Mouse (Mus musculus) testis, adult 2 months (tissue): ENCODE results near the gene Morn2. TPM values are rescaled to one million over a fixed set of nuclear protein-coding genes. Genes with fewer than 3 reads are reported as not detected.
"Not testable (repeated sequence)": the region's sequence is repeated elsewhere in the genome, so short reads cannot be mapped to it uniquely, and the experiment has no call there.

Source experiments
- H3K27ac ChIP-seq: fragments of 200-500 bp; 2 replicates; pipeline ENCODE4 v1.5.1; 2012; ENCODE audit warnings: low read depth, low read length; ENCODE audit not compliant: control insufficient read depth, insufficient read depth
- H3K27me3 ChIP-seq: fragments of 200-500 bp; 2 replicates; pipeline ENCODE4 v1.6.1; 2012; ENCODE audit warnings: mild to moderate bottlenecking, low read length, moderate library complexity; ENCODE audit not compliant: control insufficient read depth, insufficient read depth
- H3K36me3 ChIP-seq: fragments of 200-500 bp; 2 replicates; pipeline ENCODE4 v1.6.1; 2012; ENCODE audit warnings: mild to moderate bottlenecking, low read length; ENCODE audit not compliant: control insufficient read depth, insufficient read depth
- H3K4me1 ChIP-seq: fragments of 200-500 bp; 2 replicates; pipeline ENCODE4 v1.6.1; 2012; ENCODE audit warnings: low read length; ENCODE audit not compliant: control insufficient read depth, insufficient read depth
- H3K4me3 ChIP-seq: fragments of 200-500 bp; 2 replicates; pipeline ENCODE4 v1.5.1; 2012; ENCODE audit warnings: low read depth, mild to moderate bottlenecking, low read length, moderate library complexity, mixed read lengths; ENCODE audit not compliant: control insufficient read depth
- CTCF ChIP-seq: fragments of 200-500 bp; IDR thresholded peaks from 2 replicates; pipeline ENCODE4 v1.5.1; 2012; ENCODE audit warnings: low read depth, mild to moderate bottlenecking, inconsistent platforms, low read length, moderate library complexity; ENCODE audit not compliant: control insufficient read depth, insufficient read depth, insufficient replicate concordance
- POLR2A ChIP-seq: fragments of 200-500 bp; IDR thresholded peaks from 2 replicates; pipeline ENCODE4 v1.6.1; 2012; ENCODE audit warnings: low read depth, mild to moderate bottlenecking, inconsistent platforms, low read length, moderate library complexity; ENCODE audit not compliant: control insufficient read depth
- polyA plus RNA-seq: library from polyadenylated mRNA; depleted of rRNA; stranded (reverse); fragments of >200 nt; gene quantifications from 2 replicates; pipeline ENCODE4 v1.2.3, GENCODE M21; 2012

The Morn2 gene
- polyA plus RNA-seq, 1 experiment, result 365 TPM

DNA sequence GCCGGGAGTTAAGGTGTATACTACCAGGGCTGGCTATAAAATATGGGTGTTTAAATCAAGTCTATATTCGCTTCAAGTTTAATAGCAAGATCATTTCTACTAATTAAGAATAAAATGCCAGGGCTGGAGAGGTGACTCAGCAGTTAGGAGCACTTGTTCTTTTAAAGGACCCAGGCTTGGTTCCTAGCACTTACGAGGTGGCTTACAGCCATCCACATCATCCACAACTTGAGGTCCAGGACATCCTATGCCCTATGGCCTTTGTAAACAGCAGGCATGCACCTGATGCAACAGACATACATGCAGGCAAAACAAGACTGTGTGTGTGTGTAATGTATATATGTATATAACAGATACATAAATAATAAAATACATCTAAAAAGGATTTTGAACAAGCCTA, 21.9 kb upstream of the Morn2 start:
- TF ChIP-seq POLR2A, result no peak
- TF ChIP-seq CTCF, result no peak
- Histone ChIP-seq H3K27ac (no peak overlapping the region), H3K36me3 (peaks cover 3% of the 10 kb centered on the region; the same call in 1 of the 2 replicates), H3K4me1 (no peaks in the 10 kb centered on the region), H3K4me3 (no peak overlapping the region), H3K27me3 (no peaks in the 10 kb centered on the region)

DNA sequence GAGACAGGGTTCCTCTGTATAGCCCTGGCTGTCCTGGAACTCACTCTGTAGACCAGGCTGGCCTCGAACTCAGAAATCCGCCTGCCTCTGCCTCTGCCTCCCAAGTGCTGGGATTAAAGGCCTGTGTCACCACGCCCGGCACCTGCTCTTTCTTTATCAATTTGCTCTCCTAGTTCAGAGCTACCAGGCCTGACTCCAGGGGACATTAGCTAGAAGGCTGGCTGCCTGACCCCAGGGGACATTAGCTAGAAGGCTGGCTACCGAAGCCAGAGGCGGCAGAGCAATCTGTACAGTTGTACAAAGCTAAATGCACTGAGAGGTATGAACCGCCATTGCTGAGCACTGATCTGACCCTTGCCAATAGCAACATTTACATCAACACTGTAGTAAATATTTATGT, 19.4 kb upstream of the Morn2 start:
- not testable (repeated sequence) for H3K4me3 ChIP-seq, H3K27ac ChIP-seq, H3K36me3 ChIP-seq, H3K27me3 ChIP-seq, H3K4me1 ChIP-seq

DNA sequence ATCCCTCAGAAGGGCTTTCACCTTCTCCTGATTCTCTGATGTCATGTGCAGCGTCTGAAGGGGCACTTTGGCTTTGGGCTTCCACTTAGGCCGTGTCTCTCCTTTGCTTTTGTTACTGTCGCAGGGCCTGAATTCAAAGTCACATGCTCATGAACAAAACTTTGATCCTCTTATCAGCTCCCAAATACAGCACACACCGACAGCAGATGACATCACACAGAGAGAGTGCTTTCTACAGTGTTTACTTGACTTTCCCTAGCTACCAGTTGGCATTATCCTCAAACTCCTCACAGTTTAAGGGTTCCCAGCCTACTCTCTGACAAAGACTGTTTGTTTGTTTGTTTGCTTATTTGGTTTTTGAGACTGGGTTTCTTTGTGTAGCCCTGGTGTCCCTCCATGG, 11.7 kb upstream of the Morn2 start:
- no peak overlapping the region for H3K4me3 ChIP-seq
- H3K4me1 ChIP-seq, result no peaks in the 10 kb centered on the region
- TF ChIP-seq POLR2A (no peak), CTCF (no peak)
- no peaks in the 10 kb centered on the region for H3K27me3 ChIP-seq
- H3K27ac ChIP-seq, result no peak overlapping the region
- peaks cover 2% of the 10 kb centered on the region for H3K36me3 ChIP-seq

DNA sequence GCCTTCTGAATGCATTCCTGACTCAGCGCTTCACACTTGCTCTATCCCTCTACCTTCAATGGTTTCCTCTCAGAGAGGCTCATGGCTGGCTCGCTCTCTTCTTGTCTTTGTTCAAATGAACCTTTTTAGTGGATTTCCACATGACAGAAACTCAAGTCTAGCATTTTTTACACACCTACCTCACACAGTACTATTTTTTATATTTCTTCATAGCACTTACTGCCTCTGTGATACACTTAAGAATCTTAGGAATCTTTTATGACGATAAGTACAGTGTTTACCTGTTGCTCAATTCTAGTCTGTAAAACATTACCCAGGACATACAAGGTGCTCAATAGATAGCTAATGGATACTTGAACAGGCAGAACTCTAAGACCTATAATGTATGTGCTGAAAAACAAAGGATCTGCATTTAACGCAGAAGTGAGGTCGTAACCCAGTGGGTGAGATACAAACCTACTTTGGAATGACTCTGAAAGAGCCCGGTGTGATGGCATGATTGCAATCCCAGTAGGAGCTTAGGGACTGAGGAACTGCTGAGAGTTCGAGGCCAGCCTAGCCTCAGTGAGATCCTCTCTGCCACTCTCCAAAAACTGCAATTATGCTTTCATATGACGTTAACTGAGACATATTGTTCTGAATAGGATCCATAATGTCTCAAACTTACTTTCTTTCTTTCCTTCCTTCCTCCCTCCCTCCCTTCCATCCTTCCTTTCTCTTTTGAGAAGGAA, 10.5 kb upstream of the Morn2 start:
- Histone ChIP-seq H3K36me3 (peaks cover 2% of the 10 kb centered on the region), H3K27ac (no peak overlapping the region), H3K4me3 (no peak overlapping the region), H3K27me3 (no peaks in the 10 kb centered on the region), H3K4me1 (no peaks in the 10 kb centered on the region)
- TF ChIP-seq POLR2A (no peak), CTCF (no peak)

DNA sequence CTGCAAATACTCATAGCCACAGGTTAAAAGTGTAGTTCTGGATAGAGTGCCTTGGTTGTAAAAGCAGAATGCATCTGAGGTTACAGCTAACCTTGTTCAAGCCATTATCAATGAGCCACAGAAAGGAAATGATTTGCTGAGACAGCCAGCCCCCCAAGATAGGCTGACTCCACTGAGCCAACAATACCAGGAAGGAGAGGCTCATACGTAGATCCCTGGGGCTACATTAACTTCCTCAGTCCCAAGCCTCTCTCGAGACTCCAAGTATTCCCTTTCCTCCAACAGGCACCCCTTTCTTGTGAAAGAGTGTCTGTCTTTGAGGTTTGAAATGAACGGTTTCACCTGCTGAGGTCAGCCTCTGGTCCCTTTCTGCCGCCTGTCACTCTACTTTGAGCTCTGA, 5.6 kb upstream of the Morn2 start:
- peaks cover 4% of the 10 kb centered on the region for H3K4me1 ChIP-seq
- no peak for TF ChIP-seq POLR2A
- TF ChIP-seq CTCF, result no peak

DNA sequence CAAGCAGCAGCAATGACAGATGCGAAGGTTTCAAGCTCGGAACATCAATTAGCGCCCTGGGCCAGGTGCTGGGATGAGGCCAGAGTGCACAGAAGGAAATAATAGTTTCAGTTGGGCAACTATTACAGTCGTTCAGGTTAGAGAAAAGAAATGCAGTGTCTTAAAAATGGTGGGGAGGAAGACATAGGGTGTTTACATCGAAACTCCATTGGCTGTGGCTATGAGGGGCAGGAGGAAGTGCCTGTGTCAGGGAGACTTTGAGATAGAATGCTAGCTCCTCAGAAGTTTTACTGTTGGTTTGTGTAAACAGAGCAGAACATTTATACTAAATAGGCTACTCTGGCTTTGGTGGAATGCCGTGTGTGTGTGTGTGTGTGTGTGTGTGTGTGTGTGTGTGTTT, 2.0 kb upstream of the Morn2 start:
- Histone ChIP-seq H3K27ac (no peak overlapping the region), H3K27me3 (no peaks in the 10 kb centered on the region), H3K36me3 (no peaks in the 10 kb centered on the region), H3K4me1 (peaks cover 4% of the 10 kb centered on the region), H3K4me3 (no peak overlapping the region)
- TF ChIP-seq POLR2A (no peak), CTCF (no peak)

More for the DNA sequence above, 5.6 kb upstream of the Morn2 start:
- Histone ChIP-seq H3K27me3 (no peaks in the 10 kb centered on the region), H3K4me3 (no peak overlapping the region), H3K36me3 (peaks cover 2% of the 10 kb centered on the region; the same call in 1 of the 2 replicates), H3K27ac (no peak overlapping the region)

DNA sequence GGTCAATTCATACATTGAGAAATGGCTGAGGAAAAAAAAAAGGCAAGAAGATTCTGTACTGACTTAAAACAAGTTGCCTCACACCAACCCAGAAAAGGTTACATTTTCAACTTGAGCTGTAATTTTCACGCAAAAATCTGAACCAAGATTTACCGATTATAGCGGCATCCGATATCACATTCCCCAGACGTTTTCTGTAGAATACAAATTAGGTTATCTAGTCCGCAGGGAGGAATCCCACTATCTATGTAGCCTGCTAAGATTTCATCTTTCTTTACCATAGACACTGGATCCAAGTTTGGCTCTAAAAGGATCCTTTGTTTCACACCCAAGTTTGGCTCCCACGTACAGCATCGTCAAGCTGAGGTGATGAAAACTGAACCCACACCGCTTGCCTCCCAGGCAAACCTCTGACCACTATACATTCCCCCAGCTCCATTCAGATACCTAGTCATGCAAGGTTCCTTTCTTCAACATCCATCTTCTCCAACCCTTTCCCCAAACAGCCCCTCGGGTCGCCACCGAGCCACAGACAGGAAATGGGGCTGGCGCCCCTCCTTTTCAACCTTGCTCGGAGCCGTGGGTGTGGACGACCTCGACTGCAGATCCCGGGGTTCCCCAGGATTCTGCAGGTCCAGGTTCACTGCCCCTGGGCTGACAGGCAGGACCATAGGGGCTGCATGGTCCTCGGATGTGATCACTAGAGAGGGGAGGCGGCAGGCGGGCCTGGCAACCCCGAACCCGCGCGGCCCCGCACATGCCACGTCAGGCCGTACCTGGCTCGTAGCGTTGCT, 526 bp upstream of the Morn2 start:
- H3K36me3 ChIP-seq, result no peaks in the 10 kb centered on the region
- H3K27me3 ChIP-seq, result no peaks in the 10 kb centered on the region
- peak overlapping the region; percentile 0 for H3K27ac ChIP-seq
- TF ChIP-seq CTCF, result no peak
- TF ChIP-seq POLR2A, result no peak
- H3K4me1 ChIP-seq, result peaks cover 4% of the 10 kb centered on the region
- H3K4me3 ChIP-seq, result peak overlapping the region; percentile 82

DNA sequence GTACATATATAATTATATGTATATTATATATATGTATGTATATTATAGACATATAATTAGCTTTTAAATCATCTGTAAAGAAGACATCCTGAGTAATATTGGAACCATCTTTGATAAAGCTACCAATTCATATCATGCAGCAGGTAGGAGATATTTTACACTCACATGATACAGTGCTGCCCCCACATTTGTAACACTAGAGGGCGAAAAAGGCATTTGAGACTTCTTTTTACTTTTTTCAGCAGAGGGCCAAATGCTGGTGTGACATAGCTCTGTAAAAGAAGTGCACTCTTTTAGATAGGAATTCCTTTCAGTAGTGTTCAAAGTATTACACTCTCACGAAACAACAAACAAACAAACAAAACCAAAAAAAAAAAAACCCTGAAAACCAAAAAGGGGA, 1.1 kb downstream of the Morn2 start:
- TF ChIP-seq POLR2A, result no peak
- TF ChIP-seq CTCF, result no peak
- Histone ChIP-seq H3K4me3 (no peak overlapping the region), H3K27me3 (no peaks in the 10 kb centered on the region), H3K36me3 (no peaks in the 10 kb centered on the region), H3K27ac (no peak overlapping the region), H3K4me1 (peaks cover 4% of the 10 kb centered on the region)
